Mouse (Mus musculus): ENCODE data around the gene Usp5.

DNA sequence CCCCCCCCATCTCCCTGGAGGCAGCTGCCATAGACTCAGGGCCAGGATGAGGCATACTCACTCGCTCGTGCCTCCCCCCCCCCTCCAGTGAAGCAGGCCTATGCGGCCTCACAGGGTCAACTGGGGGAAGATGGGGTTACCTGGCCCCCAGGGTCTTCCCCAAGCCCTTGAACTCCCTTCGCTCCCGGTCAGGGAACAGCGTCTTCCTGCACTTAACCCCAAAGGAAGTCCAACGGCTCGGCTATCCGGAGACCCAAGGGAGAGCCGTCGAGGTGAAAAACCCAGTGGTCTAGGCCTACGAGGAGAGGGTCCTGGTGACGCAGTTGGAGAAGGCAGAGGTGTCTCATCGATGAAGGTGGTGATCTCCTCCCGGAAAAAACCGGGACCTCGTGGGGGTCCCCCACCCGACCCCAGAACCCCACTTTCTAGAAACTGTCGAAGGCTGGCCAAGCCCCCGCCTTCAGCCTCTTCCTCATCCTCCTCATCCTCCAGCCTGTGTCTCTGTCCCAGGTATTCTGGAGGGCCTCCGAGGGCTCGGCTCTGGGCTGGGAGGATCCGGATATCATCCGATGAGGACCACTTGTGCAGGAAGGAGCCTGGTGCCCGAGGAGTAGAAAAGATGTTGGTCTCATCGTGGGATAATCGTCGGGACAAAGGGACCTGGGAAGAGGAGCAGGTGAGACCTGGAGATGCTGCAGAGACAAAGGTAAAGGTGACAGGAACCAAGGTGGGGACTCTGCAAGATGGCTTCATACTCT is 29.5 kb upstream of the Usp5 start:
- no peak for TF ChIP-seq HCFC1 (IDR thresholded peaks at IDR 0.05; ENCODE audit: borderline replicate concordance, insufficient read depth, low read length)
- TF ChIP-seq CHD2 (IDR thresholded peaks at IDR 0.05; ENCODE audit: low read depth, low read length) = no peak
- no peak for TF ChIP-seq MAFK (IDR thresholded peaks at IDR 0.05; ENCODE audit: insufficient read depth, low read depth, low read length)
- TF ChIP-seq ZC3H11A (IDR thresholded peaks at IDR 0.05; ENCODE audit: borderline replicate concordance, low read depth, low read length) = no peak
- no peak for TF ChIP-seq ZNF384 (IDR thresholded peaks at IDR 0.05; ENCODE audit: low read depth, low read length)
